Mouse (Mus musculus) cerebellum, adult 2 months (tissue): ENCODE data around the gene Vil1.

Source experiments
- CTCF ChIP-seq: fragments of 200-500 bp; IDR thresholded peaks from 2 replicates; pipeline ENCODE4 v1.5.1; 2011; ENCODE audit warnings: low read depth, mild to moderate bottlenecking, control low read depth, low read length, moderate library complexity, borderline replicate concordance; ENCODE audit not compliant: insufficient read depth
- POLR2A ChIP-seq: fragments of 200-500 bp; IDR thresholded peaks from 2 replicates; pipeline ENCODE4 v1.6.1; 2011; ENCODE audit warnings: low read length, control low read depth, borderline replicate concordance; ENCODE audit not compliant: insufficient read depth

DNA sequence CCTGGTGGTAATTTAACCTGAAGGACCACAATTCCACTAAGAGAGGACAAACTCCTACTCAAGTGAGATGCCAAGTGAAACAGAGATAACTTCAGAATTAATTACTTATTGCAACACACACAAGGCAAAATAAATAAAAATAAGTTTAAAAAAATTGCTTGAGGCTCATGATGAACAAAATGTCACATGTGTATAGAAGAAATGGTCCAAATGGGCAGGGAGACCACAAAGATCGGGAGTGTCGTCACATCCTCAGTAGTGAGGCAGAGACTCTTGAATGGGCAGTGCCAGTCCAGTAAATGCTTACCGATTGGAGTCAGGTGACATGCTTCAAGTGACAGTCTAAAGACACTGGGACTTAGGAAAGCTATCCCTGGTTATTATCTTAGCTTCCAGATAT is 8.6 kb upstream of the Vil1 start:
- no peak for TF ChIP-seq POLR2A
- TF ChIP-seq CTCF, result no peak
